Mouse (Mus musculus): Measurements from ENCODE around the gene Fam71a. TPM values are rescaled to one million over a fixed set of nuclear protein-coding genes. Genes with fewer than 3 reads are reported as not detected.
A peak's percentile ranks its signal among the peaks of the same experiment; 100 is the strongest.
"Not testable (repeated sequence)": the region's sequence is repeated elsewhere in the genome, so short reads cannot be mapped to it uniquely, and the experiment has no call there.

Fam71a gene
- polyA plus RNA-seq, 2 experiments, result not detected

DNA sequence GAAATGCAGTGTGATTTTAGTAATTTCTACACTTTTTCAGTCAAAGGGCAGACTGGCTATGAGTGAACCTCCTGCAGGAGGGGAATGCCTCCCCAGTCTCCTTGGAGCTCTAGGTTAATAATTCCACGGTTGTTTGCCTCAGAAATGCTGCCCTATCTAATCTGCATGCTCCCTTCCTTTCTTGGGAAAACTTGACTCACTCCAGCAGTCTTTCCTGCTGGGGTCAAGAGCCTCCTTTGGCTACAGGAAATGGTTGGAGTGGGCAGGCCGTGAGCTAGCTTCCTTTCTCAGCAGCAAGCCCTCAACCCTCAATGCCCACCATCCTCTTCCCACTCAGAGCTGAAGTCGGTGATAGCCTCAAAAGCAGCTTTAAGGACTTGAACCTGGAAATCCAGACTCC lies 10.3 kb downstream of the Fam71a start:
- ATAC-seq (ENCODE audit: insufficient read depth), result no peak
- TF ChIP-seq CTCF (IDR thresholded peaks at IDR 0.05; ENCODE audit: low read depth) (no peak), EP300 (IDR thresholded peaks at IDR 0.05; ENCODE audit: low read depth) (no peak)
- DNase-seq (ENCODE audit: low read depth in 3 of 3, low spot score in 3 of 3), result no peak

DNA sequence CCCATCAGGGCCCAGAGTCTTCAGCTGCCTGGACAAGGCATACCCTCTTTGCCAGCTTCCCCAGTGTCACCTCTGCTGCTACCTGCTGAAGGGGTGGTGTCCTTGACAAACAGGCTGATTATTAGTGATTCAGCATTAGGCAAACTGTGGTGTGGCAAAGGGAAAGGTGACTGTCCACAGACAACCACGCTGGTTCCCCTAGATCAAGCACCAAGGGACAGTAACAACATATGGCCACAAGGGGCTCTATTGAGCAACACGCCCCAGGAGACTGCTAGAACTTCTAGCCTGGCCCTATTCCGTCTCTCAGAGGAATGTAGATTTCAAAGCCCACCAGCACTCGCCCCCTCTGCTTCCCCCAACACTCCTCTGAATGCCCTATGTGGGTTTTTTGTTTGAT lies 11.6 kb downstream of the Fam71a start:
- no peak overlapping the region for H3K9ac ChIP-seq (replicated peaks)
- no peaks in the 10 kb centered on the region for H3K9me3 ChIP-seq (ENCODE audit: control insufficient read depth, low read length)
- H3K27me3 ChIP-seq (ENCODE audit: control insufficient read depth, insufficient read depth, low read length), result no peaks in the 10 kb centered on the region
- no peak overlapping the region for H3K27ac ChIP-seq
- H3K4me3 ChIP-seq (ENCODE audit: insufficient read depth in 1 of 2, low read depth in 2 of 2, low read length in 2 of 2), result no peak overlapping the region
- no peak overlapping the region for H3K4me2 ChIP-seq (ENCODE audit: low read depth)
- H3K36me3 ChIP-seq (replicated peaks; ENCODE audit: control insufficient read depth, insufficient read depth, low read depth), result no peaks in the 10 kb centered on the region
- ATAC-seq (ENCODE audit: insufficient read depth) (no peak), DNase-seq (ENCODE audit: low read depth in 3 of 3, low spot score in 3 of 3) (no peak)
- no peak for TF ChIP-seq EP300 (IDR thresholded peaks at IDR 0.05; ENCODE audit: low read depth)
- peak; percentile 86 for TF ChIP-seq CTCF (IDR thresholded peaks at IDR 0.05; ENCODE audit: low read depth)
- WGBS (ENCODE audit: insufficient replicate concordance), result 6% methylated on average over 4 of the region's 4 CpGs
- H3K4me1 ChIP-seq (replicated peaks; ENCODE audit: control insufficient read depth in 2 of 2, insufficient read depth in 2 of 2, low read length in 1 of 2), result peaks cover 0 to 6% of the 10 kb centered on the region in 2 experiments; a peak in 2 of 4 replicates

More for the DNA sequence above, 10.3 kb downstream of the Fam71a start:
- Histone ChIP-seq H3K27me3 (ENCODE audit: control insufficient read depth, insufficient read depth, low read length) (no peaks in the 10 kb centered on the region), H3K4me2 (ENCODE audit: low read depth) (no peak overlapping the region), H3K36me3 (replicated peaks; ENCODE audit: control insufficient read depth, insufficient read depth, low read depth) (no peaks in the 10 kb centered on the region), H3K4me1 (replicated peaks; ENCODE audit: control insufficient read depth in 2 of 2, insufficient read depth in 2 of 2, low read length in 1 of 2) (peaks cover 0 to 6% of the 10 kb centered on the region in 2 experiments; a peak in 2 of 4 replicates), H3K9me3 (ENCODE audit: control insufficient read depth, low read length) (no peaks in the 10 kb centered on the region), H3K4me3 (ENCODE audit: insufficient read depth in 1 of 2, low read depth in 2 of 2, low read length in 2 of 2) (no peak overlapping the region), H3K27ac (no peak overlapping the region), H3K9ac (replicated peaks) (no peak overlapping the region)
- WGBS (ENCODE audit: insufficient replicate concordance), result 17% methylated on average over 3 of the region's 3 CpGs

DNA sequence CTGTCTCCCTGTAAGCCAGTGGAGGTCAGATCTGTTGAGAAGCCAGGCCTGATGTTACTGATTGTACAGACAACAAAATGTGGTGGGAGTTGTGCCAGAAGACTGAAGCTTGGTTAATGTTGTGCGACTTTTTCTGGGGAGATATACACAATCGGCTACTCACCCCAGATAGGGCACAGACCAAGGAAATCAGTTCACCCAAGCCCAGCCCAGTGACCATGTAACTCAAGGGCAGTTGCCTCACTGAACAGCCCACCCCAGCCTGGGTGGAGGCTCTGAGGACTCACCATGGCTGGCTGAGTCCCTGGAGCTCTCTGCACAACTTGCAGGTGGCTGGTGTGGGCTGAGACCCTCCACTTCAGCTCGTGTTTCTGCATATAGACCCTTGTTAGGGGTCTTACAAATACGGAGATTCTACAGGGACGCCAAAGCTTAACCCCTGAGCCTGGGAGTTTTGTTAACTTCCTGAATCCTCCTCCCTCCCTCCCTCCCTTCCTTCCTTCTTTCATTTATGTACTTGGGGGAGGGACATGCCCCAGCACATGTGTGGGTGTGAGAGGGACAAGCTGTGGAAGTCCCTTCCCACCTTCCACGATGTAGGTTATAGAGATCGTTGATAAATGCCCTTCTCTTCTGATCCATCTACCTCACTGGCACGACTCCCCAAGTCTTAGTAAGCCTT lies 13.6 kb downstream of the Fam71a start:
- DNase-seq (ENCODE audit: low read depth in 3 of 3, low spot score in 3 of 3) (no peak), ATAC-seq (ENCODE audit: insufficient read depth) (no peak)
- H3K9ac ChIP-seq (replicated peaks), result no peak overlapping the region
- H3K4me3 ChIP-seq (ENCODE audit: insufficient read depth in 1 of 2, low read depth in 2 of 2, low read length in 2 of 2), result no peak overlapping the region
- H3K4me1 ChIP-seq (replicated peaks; ENCODE audit: control insufficient read depth in 2 of 2, insufficient read depth in 2 of 2, low read length in 1 of 2), result peaks cover 0 to 6% of the 10 kb centered on the region in 2 experiments; a peak in 2 of 4 replicates
- H3K36me3 ChIP-seq (replicated peaks; ENCODE audit: control insufficient read depth, insufficient read depth, low read depth), result no peaks in the 10 kb centered on the region
- TF ChIP-seq CTCF (IDR thresholded peaks at IDR 0.05; ENCODE audit: low read depth) (no peak), EP300 (IDR thresholded peaks at IDR 0.05; ENCODE audit: low read depth) (no peak)
- no peaks in the 10 kb centered on the region for H3K27me3 ChIP-seq (ENCODE audit: control insufficient read depth, insufficient read depth, low read length)
- no peak overlapping the region for H3K27ac ChIP-seq
- WGBS (ENCODE audit: insufficient replicate concordance), result 22% methylated on average over 8 of the region's 8 CpGs
- no peaks in the 10 kb centered on the region for H3K9me3 ChIP-seq (ENCODE audit: control insufficient read depth, low read length)
- no peak overlapping the region for H3K4me2 ChIP-seq (ENCODE audit: low read depth)

DNA sequence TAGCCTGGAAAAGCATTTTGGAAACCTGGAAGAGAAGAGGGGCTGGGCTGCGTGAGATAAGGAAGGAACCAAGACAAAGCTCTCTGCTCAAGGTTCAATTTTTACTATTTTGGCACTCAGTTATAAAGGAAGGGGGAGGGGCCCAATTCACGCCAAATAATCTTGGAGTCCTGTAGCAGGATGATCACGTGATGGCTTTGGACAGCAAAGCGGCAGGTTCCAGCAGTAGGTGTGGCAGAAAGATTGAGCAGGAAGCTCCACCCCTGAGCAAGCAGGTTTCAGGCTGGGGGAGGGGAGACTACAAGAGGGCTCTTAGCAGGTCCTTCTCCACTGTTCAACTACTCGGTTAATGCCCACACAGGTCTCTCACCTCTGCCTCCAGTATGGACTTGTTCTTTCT lies 15.1 kb downstream of the Fam71a start:
- H3K9me3 ChIP-seq (ENCODE audit: control insufficient read depth, low read length), result not testable (repeated sequence)
- WGBS (ENCODE audit: insufficient replicate concordance), result 70% methylated on average over 5 of the region's 5 CpGs

DNA sequence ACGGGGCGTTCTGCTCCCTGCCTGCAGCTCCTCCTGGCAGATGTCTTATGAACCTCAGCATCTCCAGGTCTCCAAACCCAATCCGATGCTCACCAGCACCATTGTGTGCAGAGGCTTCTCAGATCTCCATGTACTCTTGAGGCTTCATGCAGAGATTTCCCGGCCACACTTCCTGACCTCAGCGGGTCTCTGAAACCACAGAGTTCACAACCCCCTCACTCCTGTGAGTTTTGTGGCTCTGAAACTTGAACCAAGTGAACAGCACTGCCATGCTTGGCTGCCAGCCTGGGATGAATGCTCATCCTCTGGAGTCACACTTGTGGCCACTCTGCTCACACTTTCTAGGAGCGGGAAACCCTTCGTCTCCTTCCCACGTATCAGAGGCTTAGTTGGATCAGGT lies 23.6 kb downstream of the Fam71a start:
- Histone ChIP-seq H3K4me1 (replicated peaks; ENCODE audit: control insufficient read depth in 2 of 2, insufficient read depth in 2 of 2, low read length in 1 of 2) (peaks cover 0 to 8% of the 10 kb centered on the region in 2 experiments; a peak in 2 of 4 replicates), H3K9ac (replicated peaks) (no peak overlapping the region), H3K36me3 (replicated peaks; ENCODE audit: control insufficient read depth, insufficient read depth, low read depth) (no peaks in the 10 kb centered on the region), H3K4me3 (ENCODE audit: insufficient read depth in 1 of 2, low read depth in 2 of 2, low read length in 2 of 2) (no peak overlapping the region), H3K27ac (no peak overlapping the region), H3K9me3 (ENCODE audit: control insufficient read depth, low read length) (no peaks in the 10 kb centered on the region), H3K4me2 (ENCODE audit: low read depth) (no peak overlapping the region), H3K27me3 (ENCODE audit: control insufficient read depth, insufficient read depth, low read length) (no peaks in the 10 kb centered on the region; the same call in 1 of the 2 replicates)
- ATAC-seq (ENCODE audit: insufficient read depth) (no peak), DNase-seq (ENCODE audit: low read depth in 3 of 3, low spot score in 3 of 3) (no peak)
- TF ChIP-seq EP300 (IDR thresholded peaks at IDR 0.05; ENCODE audit: low read depth), result no peak
- no peak for TF ChIP-seq CTCF (IDR thresholded peaks at IDR 0.05; ENCODE audit: low read depth)
- 42% methylated on average over 8 of the region's 8 CpGs for WGBS (ENCODE audit: insufficient replicate concordance)

More for the DNA sequence above, 15.1 kb downstream of the Fam71a start:
- not testable (repeated sequence) for H3K27me3 ChIP-seq (ENCODE audit: control insufficient read depth, insufficient read depth, low read length); H3K27ac ChIP-seq; H3K9ac ChIP-seq (replicated peaks); H3K4me2 ChIP-seq (ENCODE audit: low read depth); ATAC-seq (ENCODE audit: insufficient read depth); DNase-seq (ENCODE audit: low read depth in 3 of 3, low spot score in 3 of 3); H3K4me3 ChIP-seq (ENCODE audit: insufficient read depth in 1 of 2, low read depth in 2 of 2, low read length in 2 of 2); H3K36me3 ChIP-seq (replicated peaks; ENCODE audit: control insufficient read depth, insufficient read depth, low read depth); H3K4me1 ChIP-seq (replicated peaks; ENCODE audit: control insufficient read depth in 2 of 2, insufficient read depth in 2 of 2, low read length in 1 of 2)
